Mouse (Mus musculus) cerebellum, postnatal 4 days (tissue): ENCODE data around the gene Fgfr2.
A peak's percentile ranks its signal among the peaks of the same experiment; 100 is the strongest.

Source experiments
- DNase-seq, 2 experiments: peaks; one replicate each; pipeline ENCODE4 v3.0.0; 2022; ENCODE audit warnings: low spot score in 2 of 2, mixed read lengths in 1 of 2

Fgfr2 gene

DNA sequence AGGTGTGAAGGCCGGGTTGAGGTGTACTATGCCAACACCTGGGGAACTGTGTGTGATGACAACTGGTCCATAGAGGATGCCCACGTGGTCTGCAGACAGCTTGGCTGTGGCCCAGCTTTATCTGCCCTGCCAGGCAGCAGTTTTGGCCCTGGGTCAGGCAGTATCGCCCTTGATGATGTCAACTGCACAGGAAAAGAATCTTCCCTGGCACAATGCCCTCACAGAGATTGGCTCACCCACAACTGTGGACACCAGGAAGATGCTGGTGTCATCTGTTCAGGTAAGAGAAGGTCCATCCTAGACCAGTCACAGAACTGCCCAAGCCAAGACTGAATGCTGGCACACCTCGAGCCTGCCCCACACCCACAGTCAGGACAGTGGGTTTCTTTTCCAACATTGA, 1857.3 kb downstream of the Fgfr2 start:
- DNase-seq: peak in 1 of 2 experiments; percentile 4

DNA sequence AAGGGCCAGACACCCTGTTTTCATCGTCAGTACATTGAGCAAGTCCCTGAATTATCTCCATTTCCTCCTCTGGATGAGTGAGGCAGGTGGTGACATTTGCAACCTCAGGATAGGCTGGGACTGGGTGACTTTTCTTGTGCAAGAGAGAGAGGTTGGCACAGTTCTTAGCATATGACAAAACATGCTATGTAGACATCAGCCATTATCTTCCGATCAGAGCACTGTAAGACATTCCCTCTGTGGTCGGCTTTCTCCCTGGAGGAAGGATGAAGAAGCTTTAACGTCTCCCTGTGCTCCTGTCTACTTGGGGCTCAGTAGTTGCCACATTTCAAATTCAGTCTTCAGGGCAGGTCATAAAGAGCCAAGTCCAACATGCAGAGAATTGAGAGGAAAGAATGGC, 1858.9 kb downstream of the Fgfr2 start:
- no peak for DNase-seq

DNA sequence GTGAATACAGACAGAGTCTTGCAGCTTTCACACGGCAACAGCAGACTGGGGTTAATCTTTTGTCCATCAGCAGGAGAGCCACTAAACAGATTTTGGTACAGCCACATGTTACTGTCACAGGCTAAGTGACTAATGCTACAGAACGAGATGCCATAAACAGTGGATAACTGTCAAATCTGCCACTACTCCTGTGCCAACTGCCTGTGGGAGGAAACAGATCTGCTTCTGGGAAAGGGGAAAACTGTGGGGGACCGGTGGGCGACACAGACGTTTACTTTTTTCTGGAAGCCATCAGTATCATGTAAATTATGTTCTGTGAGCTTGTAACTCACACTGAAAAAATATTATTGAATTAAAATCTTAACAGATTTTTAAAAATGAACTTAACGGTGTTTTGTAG, 1862.2 kb downstream of the Fgfr2 start:
- DNase-seq: no peak

DNA sequence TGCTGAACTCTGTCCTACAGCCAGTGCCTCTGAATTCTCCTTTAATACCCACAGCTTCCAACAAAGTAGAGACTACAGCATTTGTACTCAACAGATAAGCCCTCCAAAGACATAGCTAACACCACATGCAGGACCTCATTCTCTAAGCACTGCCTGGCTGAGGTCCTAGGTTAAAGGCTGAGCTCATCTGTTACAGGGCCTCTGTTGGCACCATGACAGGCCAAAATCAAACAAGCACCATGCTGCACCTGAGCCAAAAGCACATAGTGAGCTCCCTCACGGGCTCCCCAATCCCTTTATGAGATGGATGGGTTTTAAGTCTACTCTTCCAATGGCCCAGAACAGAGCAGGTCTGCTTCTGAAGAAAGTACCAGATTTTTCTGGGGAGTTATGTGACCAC, 1865.8 kb downstream of the Fgfr2 start:
- DNase-seq: no peak

DNA sequence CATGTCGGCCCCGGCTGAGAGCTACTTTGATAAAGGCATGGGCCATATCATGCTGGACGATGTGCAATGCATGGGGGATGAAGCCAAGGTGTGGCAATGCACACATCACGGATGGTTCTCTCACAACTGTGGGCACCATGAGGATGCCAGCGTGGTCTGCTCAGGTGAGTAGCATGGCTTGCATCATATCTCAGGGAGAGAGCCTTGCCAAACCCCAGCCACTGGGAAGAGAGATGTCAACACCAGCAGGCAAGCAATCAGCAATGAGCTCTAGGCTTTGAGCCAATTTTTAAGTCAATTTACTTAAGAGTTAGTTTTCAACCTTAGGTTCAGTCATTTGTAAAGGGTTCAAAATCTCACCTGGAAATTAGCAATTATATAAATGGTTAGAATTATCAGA, 1866.3 kb downstream of the Fgfr2 start:
- no peak for DNase-seq

DNA sequence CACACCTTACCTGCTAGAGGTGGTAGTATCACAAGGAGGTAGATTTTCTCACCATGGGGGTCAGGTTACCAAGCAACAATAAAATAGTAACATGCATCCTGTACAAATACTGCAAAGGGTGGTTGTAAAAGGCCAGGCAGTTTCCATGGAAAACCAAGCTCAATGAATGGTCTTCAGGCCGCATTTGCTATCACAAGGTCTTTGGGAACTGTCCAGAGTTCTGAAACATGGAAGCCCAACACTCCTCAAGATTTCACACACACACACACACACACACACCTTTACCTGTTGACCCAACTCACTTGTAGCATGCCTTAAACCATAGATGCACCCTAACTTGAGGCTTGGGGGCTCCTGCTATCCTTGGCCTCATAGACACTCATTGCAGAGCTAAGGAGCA, 1878.2 kb downstream of the Fgfr2 start:
- DNase-seq: no peak

DNA sequence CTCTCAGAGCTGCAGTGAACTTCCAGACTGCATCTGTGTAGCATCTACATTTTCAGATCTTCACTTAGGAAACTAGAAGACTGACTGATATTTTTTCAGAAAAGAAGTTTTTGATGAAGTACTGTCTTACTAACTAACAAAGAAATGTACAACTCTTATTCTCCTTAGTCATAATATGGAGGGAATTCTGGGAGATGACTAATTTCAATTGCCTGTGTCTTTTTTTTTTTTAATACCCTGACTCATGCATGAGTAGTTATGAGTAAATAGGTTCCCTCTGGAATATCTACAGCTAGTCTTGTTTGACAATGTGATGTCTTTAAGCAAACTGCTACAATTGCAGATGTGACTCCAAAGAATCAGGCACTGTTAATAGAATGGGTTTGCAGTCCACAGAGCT, 1887.1 kb downstream of the Fgfr2 start:
- no peak for DNase-seq

DNA sequence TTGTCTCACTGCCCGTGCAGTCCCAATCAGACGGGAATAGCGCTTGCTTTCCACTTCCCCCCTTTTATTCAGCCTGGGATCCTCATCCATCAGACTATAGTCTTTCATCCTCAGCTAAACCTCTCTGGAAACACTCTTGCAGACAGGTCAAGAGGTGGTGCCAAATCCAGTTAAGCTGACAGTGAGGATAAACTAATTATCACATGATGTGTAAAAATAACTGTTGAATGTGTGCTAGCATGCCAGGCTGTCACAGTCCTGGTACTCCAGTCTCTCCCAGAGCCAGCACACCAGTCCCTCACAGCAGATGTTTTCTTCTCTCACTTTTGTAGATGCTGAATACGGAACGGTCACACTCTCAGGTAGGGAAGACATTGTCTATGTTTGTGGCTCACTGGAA, 1900.1 kb downstream of the Fgfr2 start:
- no peak for DNase-seq

DNA sequence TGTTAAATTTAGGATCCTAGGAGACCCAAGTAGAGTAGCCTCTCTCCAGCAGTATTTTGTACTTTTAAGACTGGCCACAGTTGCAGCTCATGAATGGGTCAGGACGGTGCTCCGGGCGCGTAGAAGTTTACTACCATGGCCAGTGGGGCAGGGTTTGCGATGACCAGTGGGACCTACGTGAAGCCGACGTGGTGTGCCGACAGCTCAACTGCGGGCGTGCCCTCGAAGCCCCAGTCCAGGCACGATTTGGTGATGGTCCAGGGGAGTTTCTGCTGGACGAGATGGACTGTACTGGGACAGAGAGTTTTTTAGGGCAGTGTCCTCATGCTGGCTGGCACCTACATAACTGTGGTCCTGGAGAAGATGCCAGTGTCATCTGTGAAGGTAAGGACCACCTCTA, 1935.2 kb downstream of the Fgfr2 start:
- DNase-seq: no peak

DNA sequence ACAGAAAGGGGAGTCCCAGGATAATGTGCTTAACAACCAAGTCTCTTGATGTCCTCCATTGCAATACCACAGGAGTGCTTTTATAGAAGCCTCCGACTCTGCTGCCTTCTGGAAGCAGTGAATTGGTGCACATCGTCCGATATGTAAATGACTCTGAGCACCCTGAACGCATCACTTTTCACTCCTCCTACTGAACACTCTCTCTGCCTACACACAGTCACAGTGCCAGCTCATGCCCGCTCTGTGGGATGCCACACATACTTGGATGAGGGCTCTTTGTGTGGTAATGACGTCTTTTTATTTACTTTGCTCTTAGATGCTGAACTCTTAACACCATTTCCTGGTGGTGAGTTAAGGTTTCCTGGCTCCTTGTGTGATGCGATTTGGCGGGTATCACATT, 1936.1 kb downstream of the Fgfr2 start:
- DNase-seq: no peak

DNA sequence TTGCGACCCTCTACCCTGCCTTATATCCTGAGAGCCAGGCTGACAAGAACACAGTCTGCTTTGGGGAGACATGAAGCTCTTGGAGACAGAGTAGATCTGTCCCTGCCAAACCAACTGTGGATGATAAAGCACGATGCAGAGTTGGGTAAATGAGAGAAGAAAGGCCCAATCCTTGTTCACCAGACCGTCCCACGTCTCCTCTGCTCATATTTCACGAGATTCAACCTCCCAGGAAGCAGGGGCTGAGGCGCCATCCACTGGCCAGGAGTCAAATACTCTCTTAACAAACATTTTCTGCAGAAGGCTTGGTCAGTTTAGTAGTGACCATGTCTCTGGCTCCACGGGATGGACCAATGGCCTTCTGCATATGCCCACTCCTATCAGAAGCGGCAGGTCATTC, 1938.8 kb downstream of the Fgfr2 start:
- no peak for DNase-seq

DNA sequence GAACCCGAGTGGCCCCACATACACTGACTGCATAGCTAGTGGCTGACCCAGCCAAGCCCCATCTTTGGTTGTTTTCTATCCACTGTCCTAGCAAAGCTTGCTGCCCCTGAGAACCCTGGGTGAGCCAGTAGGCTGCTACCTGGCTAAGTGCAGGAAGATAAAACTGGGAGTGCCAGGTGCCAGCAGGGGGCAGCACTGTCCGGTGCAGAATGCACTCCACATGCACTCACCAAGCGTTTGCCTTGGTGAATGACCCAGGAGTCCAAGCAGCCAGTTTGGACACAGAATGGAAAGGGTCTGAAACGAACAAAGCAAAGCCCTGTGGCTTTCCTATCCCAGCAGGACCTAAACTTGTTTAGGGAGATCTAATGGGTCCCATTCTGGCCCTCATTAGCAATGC, 1940.5 kb downstream of the Fgfr2 start:
- DNase-seq: peak in 1 of 2 experiments; percentile 34

DNA sequence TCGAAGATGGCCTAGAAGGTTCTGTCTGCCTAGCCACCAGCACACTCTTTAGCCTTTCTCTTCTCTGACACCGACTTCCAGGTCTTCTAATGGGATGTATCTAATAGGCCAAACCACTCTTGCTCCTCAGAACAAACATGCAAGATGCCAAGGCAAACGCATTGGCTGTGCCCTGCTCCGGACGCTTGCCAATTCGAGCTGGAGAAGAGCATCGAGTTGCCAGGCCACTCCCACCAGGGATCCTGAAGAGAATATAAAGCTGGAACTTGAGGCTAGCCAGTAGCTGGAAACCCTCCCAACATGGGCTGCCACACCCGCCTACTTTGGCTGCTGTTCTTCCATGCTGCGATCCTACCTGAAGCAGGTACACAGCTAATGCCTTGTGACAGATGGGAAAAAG, 1949.0 kb downstream of the Fgfr2 start, which contains the start of gene 5430419D17Rik:
5430419D17Rik (plus strand) TSS at position 282 of the 400 bp plus-strand sequence.
- DNase-seq: no peak

DNA sequence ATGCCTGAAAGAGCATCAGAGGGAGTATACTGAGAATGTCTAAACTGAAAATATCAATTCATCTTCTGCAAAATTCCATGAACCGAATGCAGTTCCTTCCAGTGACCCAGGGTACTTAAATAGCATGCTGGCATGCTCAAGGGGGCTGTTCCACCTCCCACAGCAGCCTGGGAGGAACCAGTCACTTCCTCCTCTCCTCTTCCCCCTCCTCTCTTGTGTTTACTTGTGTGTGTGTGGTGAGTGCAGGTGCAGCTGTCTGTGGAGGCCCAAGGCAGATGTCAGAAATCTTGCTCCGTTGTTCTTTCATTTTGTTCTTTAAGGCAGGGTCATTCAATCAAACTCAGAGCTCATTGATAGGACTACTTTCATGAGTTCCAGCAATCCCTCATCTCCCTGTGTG, 1954.1 kb downstream of the Fgfr2 start:
- DNase-seq: no peak

DNA sequence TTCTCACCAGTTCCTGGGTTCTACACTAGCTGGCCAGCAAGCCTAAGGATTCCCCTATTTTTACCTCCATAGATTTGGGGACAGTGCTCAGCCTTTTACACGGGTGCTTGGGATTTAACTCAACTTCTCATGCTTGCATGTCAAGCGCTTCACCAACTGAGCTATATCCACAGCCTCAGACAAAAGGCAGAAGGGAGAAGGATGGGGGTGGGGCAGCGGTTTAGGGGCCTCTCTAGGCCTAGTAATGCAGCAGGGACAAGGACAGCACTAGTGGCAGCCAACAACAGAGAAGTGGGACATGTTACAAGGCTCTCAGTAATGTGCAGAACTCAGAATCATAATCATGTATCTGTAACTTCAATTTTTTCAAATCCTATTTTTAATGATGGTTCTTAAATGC, 1955.4 kb downstream of the Fgfr2 start:
- DNase-seq: no peak

DNA sequence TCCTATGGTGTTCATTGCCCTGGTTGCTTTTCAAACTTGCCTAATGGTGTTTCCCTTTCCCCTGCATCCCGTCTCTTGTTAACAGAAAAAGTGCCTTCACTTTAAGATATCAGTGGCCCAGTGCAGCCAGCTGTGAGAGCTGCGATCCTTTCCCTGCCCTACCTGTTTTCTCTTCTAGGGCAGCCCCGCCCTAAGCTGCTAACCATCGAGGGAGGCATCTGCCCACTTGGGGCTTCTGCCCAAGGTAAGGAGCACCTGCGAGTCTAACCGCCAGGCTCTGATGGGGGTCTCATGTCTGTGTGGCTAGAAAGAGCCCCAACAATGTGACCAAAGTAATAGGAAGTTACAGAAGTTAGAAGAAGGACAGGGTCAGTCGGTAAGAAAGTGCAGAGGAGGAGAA, 1960.9 kb downstream of the Fgfr2 start:
- DNase-seq: no peak

DNA sequence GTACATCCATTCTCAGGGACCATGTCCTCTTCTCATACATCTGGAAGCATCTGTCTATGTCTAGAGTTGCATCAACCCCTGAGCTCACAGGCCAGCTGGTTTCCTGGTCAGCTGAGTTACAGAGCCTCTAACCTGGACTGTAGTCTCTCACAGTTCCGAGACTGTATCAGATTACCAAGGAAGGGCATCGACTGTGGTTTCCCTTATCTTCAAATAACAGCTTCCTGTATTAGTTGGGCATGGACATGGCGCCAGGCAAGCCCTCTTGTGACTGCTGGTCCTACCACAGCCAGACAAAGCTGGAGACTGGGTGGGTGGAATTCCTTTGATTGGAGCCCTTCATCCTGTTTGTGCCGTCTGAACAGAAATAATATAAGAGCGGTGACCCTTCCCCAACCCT, 1970.1 kb downstream of the Fgfr2 start:
- no peak for DNase-seq

DNA sequence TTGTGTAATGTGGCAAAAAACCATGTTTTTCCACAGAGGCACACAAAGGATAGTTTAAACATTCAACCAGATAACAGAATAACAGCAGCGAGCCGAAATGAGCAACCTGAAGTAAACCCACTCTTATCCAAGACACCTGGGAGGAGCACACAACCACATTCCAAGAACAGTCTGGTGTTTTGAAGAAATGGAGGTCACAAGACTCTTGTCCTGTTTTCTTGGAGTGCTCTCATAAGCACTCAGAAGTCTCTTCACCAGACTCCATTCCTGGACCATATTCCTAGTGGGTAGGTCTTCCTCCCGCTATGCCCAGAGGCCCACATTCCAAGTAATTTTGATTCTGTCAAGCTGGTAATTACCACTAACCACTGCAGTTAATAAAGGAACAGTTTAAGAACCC, 1973.0 kb downstream of the Fgfr2 start:
- DNase-seq: no peak

DNA sequence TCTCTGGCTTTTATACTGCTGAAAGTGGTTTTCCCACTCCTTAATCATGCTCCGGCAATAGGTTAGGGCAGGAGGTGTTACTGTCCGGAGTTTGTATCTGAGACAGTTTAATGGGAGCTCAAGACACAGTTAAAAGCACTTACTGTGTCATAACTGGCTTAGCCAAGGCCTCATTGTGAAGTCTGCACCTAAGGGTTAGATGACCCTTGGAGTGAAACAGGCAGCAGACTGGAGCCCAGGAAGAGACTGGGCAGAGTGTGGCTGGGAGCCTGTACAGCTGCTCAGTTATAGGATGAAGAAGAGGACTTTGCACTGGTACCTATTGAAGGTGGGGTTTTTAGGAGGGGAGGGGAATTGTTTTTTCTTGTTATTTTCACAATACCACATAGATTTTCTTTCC, 1976.9 kb downstream of the Fgfr2 start, which contains the start of gene 4933402N03Rik:
4933402N03Rik (minus strand) TSS at position 101 of the 400 bp plus-strand sequence.
- DNase-seq: no peak

DNA sequence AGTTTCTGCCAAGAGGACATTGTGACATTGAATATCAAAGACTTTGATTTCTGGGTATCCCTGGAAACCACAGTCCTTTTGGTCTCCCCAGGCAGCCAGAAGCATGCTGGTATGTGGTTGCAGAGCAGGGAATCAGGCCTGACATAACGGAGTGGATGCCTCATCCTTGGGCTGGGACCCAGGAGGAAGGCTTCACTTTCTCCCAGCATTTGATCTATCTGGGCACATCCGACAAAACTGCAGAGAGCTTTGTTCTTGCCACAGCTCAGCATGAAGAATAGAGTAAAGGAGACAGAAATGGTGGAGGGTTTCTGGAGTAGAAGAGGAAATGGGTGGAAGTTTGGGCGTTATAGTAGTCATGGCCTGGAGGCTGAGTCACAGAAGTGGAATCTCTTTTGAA, 1990.0 kb downstream of the Fgfr2 start:
- DNase-seq: no peak

DNA sequence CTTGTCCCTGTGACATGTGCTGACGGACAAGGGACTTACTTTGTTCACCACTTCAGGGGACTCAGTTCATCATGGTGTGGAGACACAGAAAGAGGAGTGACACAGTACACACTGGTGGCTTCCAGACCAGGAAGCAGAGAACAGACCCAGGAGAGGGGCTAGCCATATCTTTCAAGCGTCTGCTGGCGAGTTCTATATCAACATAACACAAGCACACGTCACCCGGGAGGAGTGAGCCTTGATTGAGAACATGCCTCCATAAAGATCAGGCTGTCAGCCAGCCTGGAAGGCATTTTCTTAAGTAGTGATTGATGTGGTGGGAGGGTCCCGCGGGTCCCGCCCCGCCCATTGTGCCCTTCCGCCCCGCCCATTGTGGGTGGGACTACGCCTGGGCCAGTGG, 1993.1 kb downstream of the Fgfr2 start:
- no peak for DNase-seq

DNA sequence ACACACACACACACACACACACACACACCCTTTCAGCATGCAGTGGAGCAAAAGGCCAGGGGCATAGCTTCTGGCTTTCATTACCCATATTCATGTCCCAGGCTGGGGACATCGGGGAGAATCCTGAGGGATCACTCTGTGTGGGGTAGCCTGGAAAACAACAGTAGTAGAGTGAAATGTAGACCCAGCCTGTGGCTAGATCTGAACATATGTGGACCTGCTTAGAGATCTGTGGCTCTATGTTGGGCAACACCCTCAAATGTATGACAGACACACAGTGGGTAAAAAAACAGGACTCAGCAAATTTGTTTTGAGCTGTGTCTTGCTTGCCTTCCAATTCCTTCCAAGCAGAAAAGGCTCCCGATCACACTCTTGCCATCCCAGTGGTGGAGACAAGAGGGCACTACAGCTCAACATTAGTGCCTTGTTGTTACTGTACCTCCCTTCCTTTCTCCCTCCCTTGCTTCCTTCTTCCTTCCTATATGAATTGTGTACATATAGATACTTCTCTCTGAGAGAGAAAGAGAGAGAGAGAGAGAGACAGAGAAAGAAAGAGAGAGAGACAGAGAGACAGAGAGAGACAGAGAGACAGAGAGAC, 2000.8 kb downstream of the Fgfr2 start:
- no peak for DNase-seq

DNA sequence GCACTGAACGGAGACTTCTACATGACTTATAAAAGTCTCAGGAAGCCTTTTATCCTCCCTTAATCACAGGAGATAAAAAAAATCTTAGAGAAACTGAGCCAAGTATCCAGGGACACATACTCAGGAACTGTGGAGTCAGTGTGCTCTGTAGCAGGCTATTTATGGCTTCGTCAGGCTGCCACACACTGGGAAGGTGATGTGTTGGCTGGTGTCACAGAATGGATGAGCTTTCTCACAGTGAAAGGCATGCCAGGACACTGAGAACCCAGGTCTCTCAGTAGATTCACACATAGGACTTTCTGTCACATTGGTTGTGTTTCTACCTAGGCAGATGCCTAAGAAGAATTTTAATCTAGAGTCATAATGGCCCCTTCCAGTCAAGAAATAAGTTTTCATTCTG, 2008.7 kb downstream of the Fgfr2 start:
- no peak for DNase-seq

DNA sequence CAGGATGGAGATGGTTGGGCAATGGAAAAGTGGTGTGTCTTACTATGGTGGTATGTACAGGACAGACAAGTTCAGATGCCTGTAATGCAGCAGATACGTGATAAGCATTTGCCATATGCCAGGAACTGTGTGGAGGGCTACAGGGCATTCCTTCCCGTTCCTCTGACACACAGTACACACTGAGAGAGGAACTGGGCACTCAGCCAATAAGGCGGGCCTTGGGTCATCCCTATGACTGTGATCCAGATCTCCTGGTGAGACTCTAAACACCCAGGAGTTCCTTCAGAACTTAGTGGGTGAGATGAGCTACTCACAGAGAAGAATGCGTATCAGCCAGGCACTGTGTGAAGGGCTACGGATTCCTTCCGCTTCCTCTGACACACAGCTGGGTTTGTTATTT, 2009.5 kb downstream of the Fgfr2 start:
- no peak for DNase-seq
